Mouse (Mus musculus): Measurements from ENCODE around the gene Syt8. TPM values are rescaled to one million over a fixed set of nuclear protein-coding genes. Genes with fewer than 3 reads are reported as not detected.

Gene Syt8
- polyA plus RNA-seq, 1 experiment = not detected

GRCm38 (mm10) chr7:142481568-142482255 is 47.1 kb downstream of the Syt8 start:
- Histone ChIP-seq H3K9me3 (ENCODE audit: control insufficient read depth, low read length) (no peaks in the 10 kb centered on the region), H3K27me3 (ENCODE audit: control insufficient read depth) (no peaks in the 10 kb centered on the region), H3K4me3 (replicated peaks) (no peak overlapping the region), H3K4me1 (ENCODE audit: control insufficient read depth) (no peaks in the 10 kb centered on the region), H3K36me3 (ENCODE audit: control insufficient read depth) (no peaks in the 10 kb centered on the region)
- TF ChIP-seq TAL1 (IDR thresholded peaks at IDR 0.05; ENCODE audit: low read length) = no peak
- TF ChIP-seq GATA1 (IDR thresholded peaks at IDR 0.05; ENCODE audit: low read length) = no peak

- Histone ChIP-seq H3K36me3 (ENCODE audit: control insufficient read depth) (no peaks in the 10 kb centered on the region), H3K9me3 (ENCODE audit: control insufficient read depth, low read length) (no peaks in the 10 kb centered on the region), H3K27me3 (ENCODE audit: control insufficient read depth) (no peaks in the 10 kb centered on the region), H3K4me1 (ENCODE audit: control insufficient read depth) (no peaks in the 10 kb centered on the region), H3K4me3 (replicated peaks) (no peak overlapping the region)
- no peak for TF ChIP-seq TAL1 (IDR thresholded peaks at IDR 0.05; ENCODE audit: low read length)
- no peak for TF ChIP-seq GATA1 (IDR thresholded peaks at IDR 0.05; ENCODE audit: low read length)
These were observed 47.6 kb downstream of the Syt8 start for GRCm38 (mm10) chr7:142482256-142482609.

DNA sequence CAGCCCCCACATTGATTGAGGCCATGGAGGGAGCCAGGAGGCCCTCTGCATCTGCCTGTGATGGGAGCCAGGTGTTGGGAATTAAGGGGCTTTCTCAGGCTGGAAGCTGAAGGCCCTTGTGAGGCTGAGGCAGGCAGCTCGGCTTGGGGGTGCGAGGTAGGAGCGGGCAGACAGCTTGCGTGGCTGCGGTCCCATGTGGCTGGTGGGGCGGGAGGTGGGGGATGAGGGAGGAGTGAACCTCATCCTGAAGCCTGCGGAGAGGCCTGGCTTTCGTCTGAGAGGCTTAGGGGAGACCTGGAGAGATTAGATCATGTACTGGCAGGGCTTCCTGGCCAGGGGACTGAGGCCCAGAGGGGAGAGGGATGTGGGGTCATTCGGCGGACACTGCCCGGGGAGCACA is 48.5 kb downstream of the Syt8 start:
- Histone ChIP-seq H3K9me3 (ENCODE audit: control insufficient read depth, low read length) (no peaks in the 10 kb centered on the region), H3K36me3 (ENCODE audit: control insufficient read depth) (no peaks in the 10 kb centered on the region), H3K4me3 (replicated peaks) (no peak overlapping the region), H3K27me3 (ENCODE audit: control insufficient read depth) (no peaks in the 10 kb centered on the region), H3K4me1 (ENCODE audit: control insufficient read depth) (no peaks in the 10 kb centered on the region)
- TF ChIP-seq TAL1 (IDR thresholded peaks at IDR 0.05; ENCODE audit: low read length) = no peak
- no peak for TF ChIP-seq GATA1 (IDR thresholded peaks at IDR 0.05; ENCODE audit: low read length)

- no peaks in the 10 kb centered on the region for H3K4me1 ChIP-seq (ENCODE audit: control insufficient read depth)
- H3K36me3 ChIP-seq (ENCODE audit: control insufficient read depth) = no peaks in the 10 kb centered on the region
- no peak overlapping the region for H3K4me3 ChIP-seq (replicated peaks)
- H3K27me3 ChIP-seq (ENCODE audit: control insufficient read depth) = no peaks in the 10 kb centered on the region
- TF ChIP-seq GATA1 (IDR thresholded peaks at IDR 0.05; ENCODE audit: low read length) = no peak
- TF ChIP-seq TAL1 (IDR thresholded peaks at IDR 0.05; ENCODE audit: low read length) = no peak
- H3K9me3 ChIP-seq (ENCODE audit: control insufficient read depth, low read length) = no peaks in the 10 kb centered on the region
These were observed 50.1 kb downstream of the Syt8 start for GRCm38 (mm10) chr7:142484780-142485179.

GRCm38 (mm10) chr7:142486751-142487162 is 52.1 kb downstream of the Syt8 start:
- no peaks in the 10 kb centered on the region for H3K36me3 ChIP-seq (ENCODE audit: control insufficient read depth)
- no peak overlapping the region for H3K4me3 ChIP-seq (replicated peaks)
- H3K9me3 ChIP-seq (ENCODE audit: control insufficient read depth, low read length) = no peaks in the 10 kb centered on the region
- no peak for TF ChIP-seq TAL1 (IDR thresholded peaks at IDR 0.05; ENCODE audit: low read length)
- no peak for TF ChIP-seq GATA1 (IDR thresholded peaks at IDR 0.05; ENCODE audit: low read length)
- no peaks in the 10 kb centered on the region for H3K4me1 ChIP-seq (ENCODE audit: control insufficient read depth)
- no peaks in the 10 kb centered on the region for H3K27me3 ChIP-seq (ENCODE audit: control insufficient read depth)

- H3K27me3 ChIP-seq (ENCODE audit: control insufficient read depth) = no peaks in the 10 kb centered on the region
- no peak for TF ChIP-seq TAL1 (IDR thresholded peaks at IDR 0.05; ENCODE audit: low read length)
- no peak for TF ChIP-seq GATA1 (IDR thresholded peaks at IDR 0.05; ENCODE audit: low read length)
These were observed 52.8 kb downstream of the Syt8 start for GRCm38 (mm10) chr7:142487341-142487859.

DNA sequence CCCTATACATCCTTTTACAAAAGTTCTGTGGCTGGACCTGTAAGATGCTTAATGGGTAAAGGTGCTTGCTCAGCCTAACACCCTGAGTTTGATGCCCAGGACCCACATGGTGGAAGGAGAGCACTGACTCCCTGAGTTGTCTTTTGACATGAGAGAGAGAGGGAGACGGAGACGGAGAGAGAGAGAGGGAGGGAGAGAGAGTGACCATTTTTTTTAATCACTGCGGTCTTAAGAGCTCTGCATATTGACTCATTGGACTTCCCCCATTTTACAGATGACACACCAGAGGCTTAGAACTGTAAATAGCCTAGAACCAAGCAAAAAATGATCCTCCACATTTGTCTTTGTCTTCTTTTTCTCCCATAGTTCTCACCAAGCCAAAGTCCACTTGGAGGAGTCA is 53.4 kb downstream of the Syt8 start:
- Histone ChIP-seq H3K27me3 (ENCODE audit: control insufficient read depth) (no peaks in the 10 kb centered on the region), H3K4me1 (ENCODE audit: control insufficient read depth) (no peaks in the 10 kb centered on the region), H3K9me3 (ENCODE audit: control insufficient read depth, low read length) (no peaks in the 10 kb centered on the region), H3K4me3 (replicated peaks) (no peak overlapping the region), H3K36me3 (ENCODE audit: control insufficient read depth) (no peaks in the 10 kb centered on the region)
- TF ChIP-seq GATA1 (IDR thresholded peaks at IDR 0.05; ENCODE audit: low read length) (no peak), TAL1 (IDR thresholded peaks at IDR 0.05; ENCODE audit: low read length) (no peak)

More at GRCm38 (mm10) chr7:142487341-142487859, 52.8 kb downstream of the Syt8 start:
- no peaks in the 10 kb centered on the region for H3K4me1 ChIP-seq (ENCODE audit: control insufficient read depth)
- H3K36me3 ChIP-seq (ENCODE audit: control insufficient read depth) = no peaks in the 10 kb centered on the region
- H3K9me3 ChIP-seq (ENCODE audit: control insufficient read depth, low read length) = no peaks in the 10 kb centered on the region
- no peak overlapping the region for H3K4me3 ChIP-seq (replicated peaks)

Other genes with a start within 250 kb of the Syt8 start
- gene Gm10153, start 244.5 kb upstream of the Syt8 start, polyA plus RNA-seq (2012) = not detected in 2 replicates
- not detected in 2 replicates for gene Krtap5-3, start 233.5 kb upstream of the Syt8 start, polyA plus RNA-seq (2012)
- gene Gm7579, start 223.0 kb upstream of the Syt8 start, polyA plus RNA-seq (2012) = not detected in 2 replicates
- gene Krtap5-5, start 204.9 kb upstream of the Syt8 start, polyA plus RNA-seq (2012) = 0.03 TPM in 1 of 2 replicates, not detected in the other
- gene Gm40460, start 193.8 kb upstream of the Syt8 start, polyA plus RNA-seq (2012) = not detected in 2 replicates
- not detected in 2 replicates for gene Gm2431, start 176.5 kb upstream of the Syt8 start, polyA plus RNA-seq (2012)
- gene Gm4559, start 160.5 kb upstream of the Syt8 start, polyA plus RNA-seq (2012) = not detected in 2 replicates
- not detected in 2 replicates for gene Krtap5-1, start 137.7 kb upstream of the Syt8 start, polyA plus RNA-seq (2012)
- gene Krtap5-4, start 131.3 kb upstream of the Syt8 start, polyA plus RNA-seq (2012) = not detected in 2 replicates
- gene Ifitm10, start 61.1 kb upstream of the Syt8 start, polyA plus RNA-seq (2012) = 0.36 and 0.47 TPM in 2 replicates
- 19.7 and 19.8 TPM in 2 replicates for gene Gm49369, start 52.2 kb upstream of the Syt8 start, polyA plus RNA-seq (2012)
- gene Ctsd, start 46.8 kb upstream of the Syt8 start, polyA plus RNA-seq (2012) = 14.4 and 21.7 TPM in 2 replicates
- gene Tnni2, start 7.0 kb downstream of the Syt8 start, polyA plus RNA-seq (2012) = 0.22 TPM in 1 of 2 replicates, not detected in the other
- gene Lsp1, start 26.0 kb downstream of the Syt8 start, polyA plus RNA-seq (2012) = 0.05 and 0.21 TPM in 2 replicates
- gene Tnnt3, start 64.0 kb downstream of the Syt8 start, polyA plus RNA-seq (2012) = not detected in 2 replicates
- 0.90 and 2.4 TPM in 2 replicates for gene Mrpl23, start 97.8 kb downstream of the Syt8 start, polyA plus RNA-seq (2012)
- gene Igf2, start 232.0 kb downstream of the Syt8 start, polyA plus RNA-seq (2012) = 3.3 and 4.3 TPM in 2 replicates
- gene Gm49394, start 235.1 kb downstream of the Syt8 start, polyA plus RNA-seq (2012) = 0.01 TPM in 1 of 2 replicates, not detected in the other

Data from erythroblast, embryonic 14.5 days (primary cell).